Mouse (Mus musculus) G1E (cell line): Measurements from ENCODE around the gene 2300009A05Rik. TPM values are rescaled to one million over a fixed set of nuclear protein-coding genes. Genes with fewer than 3 reads are reported as not detected.
A peak's percentile ranks its signal among the peaks of the same experiment; 100 is the strongest.

Source experiments
- ATAC-seq: 2 replicates; pipeline ENCODE4 v1.8.0; 2016; ENCODE audit warnings: mild to moderate bottlenecking; ENCODE audit not compliant: insufficient number of reproducible peaks, poor library complexity, low FRiP score, severe bottlenecking; ENCODE audit errors: extremely low read depth
- DNase-seq: peaks from one replicate; pipeline ENCODE4 v3.0.0; 2012; ENCODE audit warnings: low spot score
- H3K27me3 ChIP-seq: 2 replicates; pipeline ENCODE4 v1.6.1; 2012; ENCODE audit warnings: mild to moderate bottlenecking, low read length, inconsistent platforms; ENCODE audit not compliant: insufficient read depth
- H3K36me3 ChIP-seq: replicated peaks from 2 replicates; pipeline ENCODE3; 2012; ENCODE audit warnings: mild to moderate bottlenecking, inconsistent platforms
- H3K4me1 ChIP-seq: 2 replicates; pipeline ENCODE4 v1.6.1; 2012; ENCODE audit warnings: low read depth, low read length, inconsistent platforms, mixed read lengths; ENCODE audit not compliant: insufficient read depth
- H3K4me3 ChIP-seq: 2 replicates; pipeline ENCODE4 v1.5.1; 2012; ENCODE audit warnings: low read depth, mild to moderate bottlenecking, inconsistent platforms, low read length, moderate library complexity, mixed read lengths
- H3K9me3 ChIP-seq: replicated peaks from 2 replicates; pipeline ENCODE4 v1.6.1; 2012; ENCODE audit warnings: inconsistent platforms
- CTCF ChIP-seq: IDR thresholded peaks from 2 replicates; pipeline ENCODE4 v1.5.1; 2012; ENCODE audit warnings: low read depth, low read length, inconsistent platforms, mixed read lengths
- GATA1 ChIP-seq: IDR thresholded peaks from 2 replicates; pipeline ENCODE4 v1.6.1; 2012; ENCODE audit warnings: borderline replicate concordance, low read length, inconsistent platforms, mixed read lengths
- GATA2 ChIP-seq: IDR thresholded peaks from 2 replicates; pipeline ENCODE4 v1.6.1; 2012; ENCODE audit warnings: low read depth, low read length, inconsistent platforms, borderline replicate concordance
- POLR2AphosphoS5 ChIP-seq: IDR thresholded peaks from 2 replicates; pipeline ENCODE4 v1.6.1; 2012; ENCODE audit warnings: low read depth, low read length, inconsistent platforms; ENCODE audit not compliant: insufficient replicate concordance
- TAL1 ChIP-seq: conservative IDR thresholded peaks from 2 replicates; pipeline ENCODE4 v1.6.1; 2012; ENCODE audit warnings: low read depth, low read length, inconsistent platforms, mixed read lengths
- polyA plus RNA-seq: library from polyadenylated mRNA; stranded (reverse); fragments of >175 nt; gene quantifications from 2 replicates; pipeline ENCODE4 v1.2.3, GENCODE M21; 2012
- total RNA-seq, 2 experiments: library from RNA; stranded (forward) in 1 of 2; stranded (reverse) in 1 of 2; fragments of 200-1000 nt in 1 of 2; fragments of >200 nt in 1 of 2; fragmentation: Nextera tagmentation in 1 of 2; gene quantifications; 2 replicates each; pipeline ENCODE4 v1.2.3; 2014 to 2017

2300009A05Rik gene
- total and polyA plus RNA-seq, 3 experiments, result 11.0 to 57.7 (median 19.6) TPM

DNA sequence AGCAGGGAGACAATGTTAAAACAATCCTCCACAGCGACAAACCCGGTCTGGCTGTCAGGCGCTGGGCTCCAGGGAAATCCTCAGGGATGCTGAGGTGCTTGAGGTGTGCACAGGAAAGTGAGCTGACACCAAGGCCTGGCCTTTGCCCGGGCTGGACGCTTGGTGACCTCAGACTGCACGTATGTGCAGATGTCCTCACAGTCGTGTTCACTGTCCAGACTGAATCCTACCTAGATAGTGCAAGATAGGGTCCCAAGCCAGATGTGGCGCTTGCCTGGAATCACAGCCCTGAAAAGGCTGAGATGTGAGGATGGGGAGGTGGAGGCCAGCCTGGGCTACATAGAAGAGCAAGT is 393 bp upstream of the 2300009A05Rik start:
- H3K36me3 ChIP-seq, result peaks cover 3% of the 10 kb centered on the region
- H3K9me3 ChIP-seq, result no peaks in the 10 kb centered on the region
- DNase-seq (no peak), ATAC-seq (0 out of 2 replicates have a peak, but pooled peaks have one; percentile 12)
- TF ChIP-seq POLR2AphosphoS5 (no peak), CTCF (no peak), GATA2 (no peak), TAL1 (no peak), GATA1 (no peak)
- peak overlapping the region; percentile 99 for H3K4me3 ChIP-seq
- no peaks in the 10 kb centered on the region for H3K27me3 ChIP-seq
- H3K4me1 ChIP-seq, result peaks cover 28% of the 10 kb centered on the region

- no peak for TF ChIP-seq GATA1
- no peak for TF ChIP-seq POLR2AphosphoS5
- TF ChIP-seq CTCF, result no peak
- TF ChIP-seq GATA2, result no peak
- no peak for TF ChIP-seq TAL1
- Histone ChIP-seq H3K4me1 (peaks cover 26% of the 10 kb centered on the region), H3K27me3 (no peaks in the 10 kb centered on the region), H3K36me3 (peaks cover 3% of the 10 kb centered on the region), H3K9me3 (no peaks in the 10 kb centered on the region), H3K4me3 (no peak overlapping the region)
- ATAC-seq (no peak), DNase-seq (no peak)
These were observed 3.4 kb downstream of the 2300009A05Rik start for GRCm38 (mm10) chr9:63395612-63396011.

DNA sequence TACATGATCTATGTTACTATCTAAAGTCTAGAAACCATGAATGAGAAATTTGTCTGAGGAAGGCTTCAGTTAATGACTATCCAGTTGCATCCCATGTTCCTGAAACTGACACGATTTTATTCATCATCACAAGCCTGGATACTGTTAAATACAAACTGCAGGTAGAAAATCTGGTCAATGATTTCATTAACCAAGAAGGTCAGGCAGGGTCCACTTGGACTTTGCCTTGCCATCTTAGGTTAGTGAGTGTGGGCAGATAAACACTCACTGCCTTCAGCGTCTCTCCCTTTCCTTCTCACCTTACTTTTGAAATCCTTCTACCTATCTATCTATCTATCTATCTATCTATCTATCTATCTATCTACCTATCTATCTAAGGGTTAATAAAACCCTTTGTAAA is 7.7 kb downstream of the 2300009A05Rik start:
- no peak overlapping the region for H3K4me3 ChIP-seq
- H3K36me3 ChIP-seq, result peaks cover 3% of the 10 kb centered on the region
- no peaks in the 10 kb centered on the region for H3K27me3 ChIP-seq
- DNase-seq (no peak), ATAC-seq (no peak)
- no peaks in the 10 kb centered on the region for H3K9me3 ChIP-seq
- H3K4me1 ChIP-seq, result peaks cover 5% of the 10 kb centered on the region; the same call in 1 of the 2 replicates
- TF ChIP-seq GATA1 (no peak), GATA2 (no peak), CTCF (no peak), POLR2AphosphoS5 (no peak), TAL1 (no peak)

- H3K9me3 ChIP-seq, result no peaks in the 10 kb centered on the region
- DNase-seq, result no peak
- ATAC-seq, result no peak
These were observed 16.3 kb downstream of the 2300009A05Rik start for GRCm38 (mm10) chr9:63382761-63383160.

DNA sequence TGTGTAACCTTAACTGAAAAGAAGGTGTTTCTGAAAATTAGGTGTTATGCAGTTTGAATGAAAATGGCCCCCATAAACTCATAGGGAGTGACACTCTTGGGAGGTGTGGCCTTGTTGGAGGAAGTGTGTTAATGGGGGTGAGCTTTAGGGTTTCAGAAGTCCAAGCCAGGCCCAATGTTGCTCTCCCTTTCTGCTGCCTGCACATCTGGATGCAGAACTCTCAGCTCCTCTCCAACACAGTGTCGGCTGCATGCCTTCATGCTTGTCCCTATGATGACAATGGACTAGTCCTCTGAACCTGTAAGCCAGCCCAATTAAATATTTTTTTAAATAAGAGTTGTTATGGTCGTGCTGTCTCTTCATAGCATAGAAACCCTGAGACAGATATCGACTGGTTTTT is 18.7 kb downstream of the 2300009A05Rik start:
- ATAC-seq, result no peak
- no peak for TF ChIP-seq GATA2
- no peak for TF ChIP-seq CTCF
- no peak for TF ChIP-seq GATA1
- TF ChIP-seq TAL1, result no peak
- no peak for TF ChIP-seq POLR2AphosphoS5
- peaks cover 46% of the 10 kb centered on the region for H3K4me1 ChIP-seq
- peaks cover 7% of the 10 kb centered on the region for H3K36me3 ChIP-seq
- no peak for DNase-seq
- H3K27me3 ChIP-seq, result no peaks in the 10 kb centered on the region
- no peak overlapping the region for H3K4me3 ChIP-seq
- H3K9me3 ChIP-seq, result no peaks in the 10 kb centered on the region

More at GRCm38 (mm10) chr9:63382761-63383160, 16.3 kb downstream of the 2300009A05Rik start:
- Histone ChIP-seq H3K4me1 (peaks cover 28% of the 10 kb centered on the region), H3K4me3 (no peak overlapping the region), H3K36me3 (no peaks in the 10 kb centered on the region), H3K27me3 (no peaks in the 10 kb centered on the region)
- no peak for TF ChIP-seq TAL1
- TF ChIP-seq POLR2AphosphoS5, result no peak
- no peak for TF ChIP-seq GATA1
- TF ChIP-seq GATA2, result no peak

- H3K9me3 ChIP-seq, result no peaks in the 10 kb centered on the region
- no peaks in the 10 kb centered on the region for H3K27me3 ChIP-seq
- peaks cover 55% of the 10 kb centered on the region for H3K4me1 ChIP-seq
- peaks cover 29% of the 10 kb centered on the region for H3K36me3 ChIP-seq
- TF ChIP-seq GATA1, result no peak
- TF ChIP-seq TAL1, result no peak
- no peak for TF ChIP-seq CTCF
- TF ChIP-seq POLR2AphosphoS5, result no peak
- no peak for TF ChIP-seq GATA2
- ATAC-seq (no peak), DNase-seq (no peak)
- H3K4me3 ChIP-seq, result peak overlapping the region; percentile 82
These were observed 20.9 kb downstream of the 2300009A05Rik start for GRCm38 (mm10) chr9:63378174-63378573.
